Mouse (Mus musculus) left cerebral cortex, postnatal 25 days (tissue): ENCODE data around the gene Cfap69. TPM values are rescaled to one million over a fixed set of nuclear protein-coding genes. Genes with fewer than 3 reads are reported as not detected.
"Not testable (repeated sequence)": the region's sequence is repeated elsewhere in the genome, so short reads cannot be mapped to it uniquely, and the experiment has no call there.

Source experiments
- DNase-seq, 2 experiments: peaks; one replicate each; pipeline ENCODE4 v3.0.0; 2022; ENCODE audit warnings: low spot score in 2 of 2, mixed read lengths in 1 of 2
- intact Hi-C: fragments of 180-260 bp; cut with DNase I; formaldehyde crosslinking; loops from one replicate; pipeline ENCODE4 v1.15.1; 2025
- total RNA-seq, 2 experiments: library from RNA; stranded (reverse); gene quantifications; 2 replicates each; pipeline ENCODE4 v1.2.3; 2021

The Cfap69 gene
- total RNA-seq = 10 to 100 TPM; 16.7 to 18.6 TPM

GRCm38 (mm10) chr5:5663655-5664370 is at the start of gene Cfap69:
Gene Cfap69, minus strand, starts transcription at chr5:5664239.
- intact Hi-C loops = loop anchor here (5.0 kb wide), 1 partner anchor 83 kb away; the partner anchor contains the start of gene Steap1
- peak; percentile 89 to 93 for DNase-seq

GRCm38 (mm10) chr5:5711032-5711431 is 47.0 kb upstream of the Cfap69 start:
- intact Hi-C loops = no loop called here
- DNase-seq = peak; percentile 8 to 70

GRCm38 (mm10) chr5:5707341-5708278 is 43.6 kb upstream of the Cfap69 start:
- intact Hi-C loops = no loop called here

GRCm38 (mm10) chr5:5705019-5705418 is 41.0 kb upstream of the Cfap69 start:
- intact Hi-C loops = no loop called here

More at GRCm38 (mm10) chr5:5707341-5708278, 43.6 kb upstream of the Cfap69 start:
- DNase-seq = no peak

GRCm38 (mm10) chr5:5700386-5700785 is 36.3 kb upstream of the Cfap69 start:
- intact Hi-C loops = no loop called here

More at GRCm38 (mm10) chr5:5705019-5705418, 41.0 kb upstream of the Cfap69 start:
- DNase-seq = no peak

GRCm38 (mm10) chr5:5698830-5699229 is 34.8 kb upstream of the Cfap69 start:
- intact Hi-C loops = no loop called here

More at GRCm38 (mm10) chr5:5700386-5700785, 36.3 kb upstream of the Cfap69 start:
- no peak for DNase-seq

GRCm38 (mm10) chr5:5695401-5695942 is 31.4 kb upstream of the Cfap69 start:
- intact Hi-C loops = no loop called here
- no peak for DNase-seq

More at GRCm38 (mm10) chr5:5698830-5699229, 34.8 kb upstream of the Cfap69 start:
- no peak for DNase-seq

- peak; percentile 7 to 40 for DNase-seq
- intact Hi-C loops = loop anchor here (5.0 kb wide), 1 partner anchor 37 kb away; no protein-coding TSS in a partner anchor
Observed at GRCm38 (mm10) chr5:5693956-5694653, 30.1 kb upstream of the Cfap69 start, which contains the start of gene Steap2. Gene Steap2, minus strand, starts transcription at chr5:5694578.

GRCm38 (mm10) chr5:5693541-5693955 is 29.5 kb upstream of the Cfap69 start:
- intact Hi-C loops = loop anchor here (5.0 kb wide), 1 partner anchor 36 kb away; no protein-coding TSS in a partner anchor
- no peak for DNase-seq

- intact Hi-C loops = loop anchor here (5.0 kb wide), 1 partner anchor 35 kb away; no protein-coding TSS in a partner anchor
- no peak for DNase-seq
Observed at GRCm38 (mm10) chr5:5692167-5692738, 28.2 kb upstream of the Cfap69 start.

GRCm38 (mm10) chr5:5688945-5689540 is 25.0 kb upstream of the Cfap69 start:
- DNase-seq = no peak
- intact Hi-C loops = no loop called here

GRCm38 (mm10) chr5:5688228-5688627 is 24.2 kb upstream of the Cfap69 start:
- intact Hi-C loops = no loop called here
- DNase-seq = no peak

GRCm38 (mm10) chr5:5686973-5687372 is 22.9 kb upstream of the Cfap69 start:
- intact Hi-C loops = no loop called here
- no peak for DNase-seq

GRCm38 (mm10) chr5:5684946-5685345 is 20.9 kb upstream of the Cfap69 start:
- DNase-seq, intact Hi-C loops: not testable (repeated sequence)

- no peak for DNase-seq
- intact Hi-C loops = no loop called here
Observed at GRCm38 (mm10) chr5:5683292-5683691, 19.3 kb upstream of the Cfap69 start.

GRCm38 (mm10) chr5:5679459-5679858 is 15.4 kb upstream of the Cfap69 start:
- DNase-seq = no peak
- intact Hi-C loops = no loop called here

GRCm38 (mm10) chr5:5676082-5676481 is 12.0 kb upstream of the Cfap69 start:
- intact Hi-C loops = no loop called here
- no peak for DNase-seq

GRCm38 (mm10) chr5:5668920-5669319 is 4.9 kb upstream of the Cfap69 start:
- no peak for DNase-seq
- intact Hi-C loops = no loop called here
